Mouse (Mus musculus) urinary bladder, postnatal 36 days (tissue): ENCODE results near the gene Sema3g.

ENCODE experiments used
- DNase-seq, 2 experiments: peaks; one replicate each; pipeline ENCODE4 v3.0.0; 2022; ENCODE audit warnings: low spot score in 2 of 2, mixed read lengths in 1 of 2

Gene Sema3g

DNA sequence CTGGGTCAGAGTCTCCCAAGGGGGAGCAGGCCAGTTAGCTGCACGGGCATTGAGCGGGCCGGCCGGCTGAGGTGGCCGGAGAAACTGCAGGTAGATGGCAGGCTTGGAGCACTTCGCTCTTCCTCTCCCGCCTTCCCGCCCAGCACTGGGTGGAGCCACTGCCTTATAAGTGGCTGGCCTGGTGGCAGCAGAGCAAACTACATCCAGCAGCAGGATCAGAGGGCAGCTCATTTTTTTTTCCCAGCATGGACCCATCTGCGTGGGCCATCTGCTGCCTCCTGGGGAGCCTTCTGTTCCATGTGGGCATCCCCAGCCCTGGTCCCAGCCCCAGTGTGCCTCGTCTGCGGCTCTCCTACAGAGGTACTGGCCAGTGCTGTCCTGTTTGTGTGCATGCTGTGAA lies at the start of gene Sema3g:
Sema3g (plus strand) TSS at position 195 of the 400 bp plus-strand sequence.
- DNase-seq: peak in 1 of 2 experiments; percentile 65

GRCm38 (mm10) chr14:31168425-31168824 lies 49.2 kb upstream of the Sema3g start, which contains the start of gene Stab1:
Gene Stab1 (minus strand): TSS chr14:31168641.
- no peak for DNase-seq

DNA sequence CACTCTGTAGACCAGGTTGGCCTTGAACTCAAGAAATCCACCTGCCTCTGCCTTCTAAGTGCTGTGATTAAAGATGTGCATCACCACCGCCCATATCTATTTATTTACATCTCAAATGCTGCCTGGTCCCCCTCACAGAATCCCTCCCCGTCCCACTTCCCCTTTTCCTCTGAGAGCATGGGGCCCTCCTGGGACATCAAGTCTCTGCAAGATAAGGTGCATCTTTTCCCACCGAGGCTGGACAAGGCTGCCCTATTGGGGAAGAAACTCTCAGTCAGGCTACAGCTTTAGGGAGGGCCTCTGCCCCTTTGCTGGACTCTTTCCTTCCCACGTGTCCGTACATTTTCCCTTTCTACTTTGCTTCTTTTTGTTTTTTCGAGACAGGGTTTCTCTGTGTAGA lies 48.2 kb upstream of the Sema3g start:
- no peak for DNase-seq

DNA sequence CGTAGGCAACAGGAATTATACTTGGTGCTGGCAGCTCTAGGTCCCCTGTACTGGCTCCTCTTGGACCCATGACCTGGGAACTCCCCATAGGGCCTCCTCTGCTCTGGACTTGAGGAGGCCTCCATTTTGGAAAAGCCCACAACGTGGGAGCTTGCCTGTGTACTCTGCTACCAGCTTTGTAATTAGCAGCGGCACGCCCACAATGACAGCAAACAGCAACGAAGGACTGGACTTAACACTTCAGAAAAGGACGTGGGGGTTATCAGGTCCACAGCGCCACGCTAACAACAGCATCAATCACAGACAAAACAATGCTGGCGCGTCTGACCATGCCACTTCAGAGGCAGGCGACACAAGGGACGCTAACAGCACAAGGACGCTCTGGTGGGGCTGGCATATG lies 46.7 kb upstream of the Sema3g start:
- no peak for DNase-seq

DNA sequence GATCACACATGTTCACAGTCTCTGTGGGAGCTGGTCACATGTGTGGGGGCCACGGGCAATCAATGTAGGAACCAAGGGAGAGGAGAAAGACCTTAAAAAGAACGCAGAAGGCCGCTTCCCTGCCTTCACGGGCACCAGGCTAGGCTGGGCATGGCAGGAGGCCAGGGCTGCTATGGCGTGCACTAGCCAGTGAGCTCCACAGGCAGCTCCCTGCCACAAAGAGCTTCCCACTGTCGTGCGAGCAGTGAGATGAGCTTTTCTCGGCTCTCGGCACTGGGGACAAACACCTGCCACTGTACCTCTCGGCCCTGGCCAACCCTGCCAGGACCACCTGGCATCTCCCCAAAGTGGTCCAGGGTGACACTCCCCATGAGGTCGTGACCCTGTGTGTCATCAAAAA lies 46.3 kb upstream of the Sema3g start:
- no peak for DNase-seq

- no peak for DNase-seq
Observed at GRCm38 (mm10) chr14:31171821-31172220, 45.8 kb upstream of the Sema3g start.

- DNase-seq: no peak
Observed at GRCm38 (mm10) chr14:31172781-31173455, 44.7 kb upstream of the Sema3g start.

DNA sequence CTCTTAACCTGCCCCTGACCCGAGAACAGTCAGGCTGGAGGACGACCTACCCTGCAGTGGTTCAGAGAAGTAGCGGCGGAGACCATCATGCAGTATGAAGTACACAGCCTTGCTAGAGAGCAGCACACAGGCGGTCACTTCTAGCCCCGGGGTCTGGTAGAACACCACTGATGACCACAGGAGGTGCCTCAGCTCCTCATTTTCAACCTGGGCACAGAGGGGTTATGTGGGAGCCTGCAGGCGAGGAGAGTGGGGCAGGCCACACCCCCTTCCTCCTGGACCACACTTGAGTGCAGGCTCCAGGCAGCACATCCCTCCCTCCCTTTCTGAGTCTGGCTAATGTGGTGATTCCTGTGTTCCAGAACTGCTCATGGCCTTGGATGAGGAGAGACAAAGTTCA lies 44.1 kb upstream of the Sema3g start:
- no peak for DNase-seq

- no peak for DNase-seq
Observed at GRCm38 (mm10) chr14:31177287-31177686, 40.4 kb upstream of the Sema3g start.

- DNase-seq: no peak
Observed at GRCm38 (mm10) chr14:31177715-31178114, 39.9 kb upstream of the Sema3g start.

DNA sequence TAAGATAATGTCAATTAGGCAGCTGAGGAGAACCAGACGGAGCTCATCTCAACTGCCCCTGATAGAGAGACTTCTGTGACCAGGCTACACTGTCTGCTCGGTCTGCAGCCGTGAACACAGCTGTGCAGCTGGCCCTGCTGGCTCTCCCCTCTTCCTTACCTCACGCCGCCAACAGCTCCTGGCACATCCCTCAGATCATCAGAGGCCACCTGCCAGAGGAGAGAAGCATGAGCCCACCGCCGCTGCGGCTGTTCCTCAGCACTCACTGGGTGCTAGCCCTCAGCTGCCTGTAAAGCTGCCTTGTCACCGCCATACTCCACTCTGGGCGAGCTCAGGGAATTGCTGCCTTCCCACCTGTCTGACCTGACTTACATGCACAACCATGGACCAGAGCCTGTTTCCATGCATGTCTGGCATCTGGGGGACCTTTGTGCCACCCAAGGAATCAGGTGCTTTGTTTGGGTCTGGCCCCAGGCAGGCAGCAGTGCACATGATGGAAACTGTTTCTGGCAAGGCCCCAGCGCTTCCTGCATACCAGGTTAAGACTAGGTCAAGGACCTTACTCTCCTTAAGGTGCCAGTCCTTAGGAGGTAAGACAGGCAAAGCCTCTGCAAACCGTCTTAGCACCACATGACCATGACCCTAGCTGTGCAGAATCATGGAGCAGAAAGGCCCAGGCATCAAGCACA lies 37.8 kb upstream of the Sema3g start:
- no peak for DNase-seq

- DNase-seq: no peak
Observed at GRCm38 (mm10) chr14:31181512-31181911, 36.1 kb upstream of the Sema3g start.

- no peak for DNase-seq
Observed at GRCm38 (mm10) chr14:31182786-31183290, 34.8 kb upstream of the Sema3g start.

DNA sequence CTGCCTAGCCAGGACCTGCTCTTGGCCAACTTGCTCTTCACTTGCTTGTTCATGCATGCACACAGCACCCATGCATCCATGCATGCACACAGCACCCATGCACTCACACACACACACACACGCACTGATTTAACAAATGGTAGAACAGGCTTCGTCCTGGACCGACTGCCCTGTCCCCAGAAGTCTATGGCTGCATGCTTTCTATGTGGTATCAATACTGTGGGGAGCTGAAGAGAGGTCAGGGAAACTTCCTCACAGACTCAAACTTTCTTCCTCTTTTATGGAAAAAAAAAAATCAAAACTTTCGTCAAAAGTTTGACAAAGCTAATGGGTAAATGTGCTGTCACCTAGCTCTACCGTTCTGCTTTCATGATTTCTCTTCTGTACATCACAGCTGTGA lies 34.1 kb upstream of the Sema3g start:
- no peak for DNase-seq

DNA sequence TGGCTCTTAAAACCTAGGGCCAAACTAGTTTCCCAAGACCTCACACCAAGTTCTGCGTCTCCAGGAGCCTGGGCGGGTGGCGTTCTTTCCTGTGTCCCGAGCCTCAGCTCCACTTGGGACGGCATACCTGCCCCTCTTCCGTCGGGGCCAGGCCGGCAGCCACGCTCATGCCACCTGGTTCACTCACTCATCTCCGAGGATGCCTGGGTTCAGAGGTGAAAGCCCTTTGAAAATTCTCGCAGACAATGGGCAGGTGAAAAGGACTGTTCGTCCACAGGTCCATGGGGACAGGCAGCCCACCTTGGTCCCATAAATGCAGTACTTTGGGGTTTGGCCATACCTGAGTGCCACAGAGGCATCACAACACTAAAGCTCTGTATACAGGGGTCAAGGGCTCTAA lies 33.5 kb upstream of the Sema3g start:
- no peak for DNase-seq

DNA sequence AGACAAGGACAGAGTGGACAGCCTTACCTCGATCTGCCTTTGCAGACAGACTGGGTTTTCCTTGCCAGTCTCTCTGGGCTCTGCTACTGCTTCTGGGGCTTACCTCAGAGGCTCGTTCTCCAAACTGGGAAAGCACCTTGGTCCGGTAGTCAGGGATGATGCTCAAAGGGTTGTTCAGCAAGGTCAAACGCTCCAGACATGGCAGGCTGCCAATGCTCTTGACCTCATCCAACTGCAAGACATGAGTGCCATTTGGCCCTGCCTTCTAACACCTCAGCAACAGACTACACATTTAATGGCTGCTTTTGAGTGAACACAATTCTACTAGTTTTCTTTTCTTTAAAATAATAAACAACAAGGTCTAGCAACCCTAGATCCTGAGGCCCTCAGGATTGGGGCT lies 31.0 kb upstream of the Sema3g start:
- DNase-seq: no peak

GRCm38 (mm10) chr14:31188771-31189181 lies 28.9 kb upstream of the Sema3g start:
- DNase-seq: no peak

- no peak for DNase-seq
Observed at GRCm38 (mm10) chr14:31189348-31189747, 28.3 kb upstream of the Sema3g start.

- DNase-seq: no peak
Observed at GRCm38 (mm10) chr14:31191936-31192335, 25.7 kb upstream of the Sema3g start.

DNA sequence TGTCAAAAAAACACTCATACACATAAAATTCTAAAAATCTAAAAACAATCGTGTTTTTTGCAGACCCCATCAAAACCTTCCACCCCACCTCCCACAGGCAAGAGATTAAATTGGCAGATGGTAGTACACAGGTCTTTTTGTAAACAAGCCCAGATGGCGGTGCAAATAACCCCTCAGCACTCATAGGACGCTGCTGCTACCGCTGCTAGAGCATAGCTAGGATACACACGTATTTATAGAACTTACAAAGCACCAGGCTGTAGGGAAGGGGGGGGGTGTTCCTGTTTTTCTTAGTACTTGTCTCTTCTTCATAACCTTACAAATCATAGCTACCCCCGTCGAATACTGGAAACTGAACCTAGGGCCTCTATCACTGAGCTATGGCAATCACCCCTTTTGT lies 23.9 kb upstream of the Sema3g start:
- no peak for DNase-seq

DNA sequence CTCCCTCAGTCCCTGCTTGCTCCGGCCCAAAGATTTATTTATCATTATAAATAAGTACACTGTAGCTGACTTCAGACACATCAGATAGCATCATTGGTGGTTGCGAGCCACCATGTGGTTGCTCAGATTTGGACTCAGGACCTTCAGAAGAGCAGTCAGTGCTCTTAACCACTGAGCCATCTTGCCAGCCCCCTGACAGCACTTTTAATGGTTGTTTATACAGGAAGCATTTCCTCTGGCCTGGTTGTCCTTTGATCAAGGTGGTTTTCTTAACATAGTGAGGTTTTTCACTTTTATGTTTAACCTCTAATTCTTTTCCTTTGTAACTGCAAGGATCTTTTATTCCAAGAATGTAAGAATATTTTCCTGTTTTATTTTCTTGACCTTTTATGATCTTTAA lies 23.2 kb upstream of the Sema3g start:
- DNase-seq: no peak

GRCm38 (mm10) chr14:31194891-31195513 lies 22.7 kb upstream of the Sema3g start:
- peak in 1 of 2 experiments; percentile 85 for DNase-seq

GRCm38 (mm10) chr14:31195521-31195920 lies 22.1 kb upstream of the Sema3g start:
- DNase-seq: no peak
